Mouse (Mus musculus): ENCODE measurements around the gene Zfp579.

GRCm38 (mm10) chr7:5016057-5016456 lies 20.1 kb upstream of the Zfp579 start:
- TF ChIP-seq CTCF (IDR thresholded peaks at IDR 0.05; ENCODE audit: extremely low read depth, insufficient read depth, low read length) = no peak
- TF ChIP-seq POLR2A (IDR thresholded peaks at IDR 0.05; ENCODE audit: extremely low read depth, insufficient read depth, low read length) = no peak

Measured in cortical plate, adult 2 months (tissue).